Mouse (Mus musculus) c-Kit-positive CD71-positive TER-119-positive erythroid progenitor cells, embryonic 14.5 days (primary cell): ENCODE data around the gene 1700067K01Rik.
"Not testable (repeated sequence)": the region's sequence is repeated elsewhere in the genome, so short reads cannot be mapped to it uniquely, and the experiment has no call there.

ENCODE experiments used
- DNase-seq: peaks from one replicate; pipeline ENCODE4 v3.0.0-alpha.2; 2013; ENCODE audit warnings: low spot score

1700067K01Rik gene

DNA sequence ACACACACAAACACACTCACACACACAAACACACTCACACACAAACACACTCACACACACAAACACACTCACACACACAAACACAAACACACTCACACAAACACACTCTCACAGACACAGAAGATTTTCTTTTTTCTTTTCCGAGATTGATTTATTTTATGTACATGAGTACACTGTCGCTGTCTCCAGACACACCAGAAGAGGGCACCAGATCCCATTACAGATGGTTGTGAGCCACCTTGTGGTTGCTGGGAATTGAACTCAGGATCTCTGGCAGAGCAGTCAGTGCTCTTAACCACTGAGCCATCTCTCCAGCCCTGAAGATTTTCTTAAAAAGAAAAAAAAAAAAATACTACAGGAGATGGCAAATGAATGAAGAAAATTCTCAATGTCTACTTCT, 18.1 kb upstream of the 1700067K01Rik start:
- DNase-seq: not testable (repeated sequence)

- DNase-seq: no peak
Observed at GRCm38 (mm10) chr8:83989243-83989642, 12.1 kb upstream of the 1700067K01Rik start.

DNA sequence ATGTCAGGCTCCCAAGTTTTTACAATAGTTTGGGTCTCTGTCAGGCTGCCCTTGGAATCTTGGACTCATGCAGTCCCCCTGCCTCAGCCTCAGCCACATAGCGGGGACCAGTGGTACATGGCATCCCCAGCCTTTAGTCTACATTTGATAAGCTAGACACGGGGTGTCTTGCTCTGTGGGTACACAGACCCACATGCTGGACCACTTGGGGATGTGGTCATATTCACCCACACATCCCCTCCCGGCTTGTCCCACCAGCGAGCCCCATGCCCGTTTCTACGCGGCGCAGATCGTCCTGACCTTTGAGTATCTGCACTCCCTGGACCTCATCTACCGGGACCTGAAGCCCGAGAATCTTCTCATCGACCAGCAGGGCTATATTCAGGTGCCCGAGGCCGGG, 11.1 kb upstream of the 1700067K01Rik start:
- DNase-seq: no peak

GRCm38 (mm10) chr8:83992488-83992887, 8.8 kb upstream of the 1700067K01Rik start:
- DNase-seq: no peak

DNA sequence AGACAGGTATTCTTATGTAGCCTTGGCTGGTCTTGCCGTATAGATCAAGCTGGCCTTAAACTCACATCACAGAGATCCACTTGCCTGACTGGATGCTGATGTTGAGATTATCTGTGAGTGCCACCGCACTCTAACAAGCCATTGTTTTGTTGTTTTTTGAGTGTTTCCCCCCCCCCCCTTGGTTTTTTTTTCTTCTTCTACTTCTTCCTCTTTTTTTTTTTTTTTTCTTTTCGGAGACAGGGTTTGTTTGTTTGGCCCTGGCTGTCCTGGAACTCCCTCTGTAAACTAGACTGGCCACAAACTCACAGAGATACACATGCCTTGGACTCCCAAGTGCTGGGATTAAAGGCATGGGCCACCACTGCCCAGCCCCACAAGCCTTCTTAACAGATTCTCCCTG, 7.3 kb upstream of the 1700067K01Rik start:
- no peak for DNase-seq

GRCm38 (mm10) chr8:83995973-83996372, 5.3 kb upstream of the 1700067K01Rik start:
- DNase-seq: no peak

DNA sequence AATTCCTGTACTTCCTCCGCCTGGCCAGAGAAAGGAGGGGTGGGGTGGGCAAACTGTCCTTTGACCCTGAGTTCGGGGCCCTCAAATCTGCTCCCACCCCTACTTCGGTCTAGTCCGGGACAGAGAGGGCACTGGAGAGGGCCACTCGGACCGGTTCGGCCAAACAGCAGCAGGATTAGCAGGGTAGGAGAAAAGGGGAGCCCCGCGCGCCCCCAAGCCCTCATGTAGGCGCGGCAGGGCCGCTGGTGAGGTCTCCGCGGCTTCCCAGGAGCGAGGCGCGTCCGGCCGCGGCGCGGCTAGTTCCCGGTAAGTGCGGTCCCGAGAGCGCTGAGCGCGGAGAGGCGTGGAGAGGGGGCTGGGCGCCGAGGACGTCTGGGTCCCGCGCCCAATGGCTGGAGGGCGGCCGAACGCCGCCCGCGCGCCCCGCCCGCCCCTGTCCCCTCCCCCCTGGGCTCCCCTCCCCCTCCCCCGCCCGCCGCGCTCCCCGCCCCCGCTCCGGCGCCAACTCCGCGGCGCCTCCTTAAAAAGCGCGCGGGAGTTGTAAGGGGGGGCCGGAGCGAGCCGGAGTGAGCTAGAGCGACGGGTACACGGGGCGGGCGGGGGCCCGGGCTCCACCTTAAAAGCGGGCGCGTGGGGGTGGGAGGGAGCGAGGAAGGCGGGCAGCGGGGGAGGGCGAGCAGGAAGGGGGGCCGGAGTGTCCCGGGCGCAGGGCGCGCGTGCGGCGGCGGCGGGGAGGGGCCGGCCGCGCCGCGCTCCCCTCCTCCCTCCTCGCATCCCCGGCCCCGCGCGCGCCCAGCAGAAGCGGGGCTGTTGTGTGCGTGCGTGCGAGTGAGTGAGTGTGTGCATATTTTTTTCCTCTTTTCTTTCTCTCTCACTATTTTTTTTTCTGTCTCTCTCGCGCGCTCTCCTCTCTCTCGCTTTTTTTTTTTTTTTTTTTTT, 4.5 kb upstream of the 1700067K01Rik start:
- peak; percentile 81 for DNase-seq

DNA sequence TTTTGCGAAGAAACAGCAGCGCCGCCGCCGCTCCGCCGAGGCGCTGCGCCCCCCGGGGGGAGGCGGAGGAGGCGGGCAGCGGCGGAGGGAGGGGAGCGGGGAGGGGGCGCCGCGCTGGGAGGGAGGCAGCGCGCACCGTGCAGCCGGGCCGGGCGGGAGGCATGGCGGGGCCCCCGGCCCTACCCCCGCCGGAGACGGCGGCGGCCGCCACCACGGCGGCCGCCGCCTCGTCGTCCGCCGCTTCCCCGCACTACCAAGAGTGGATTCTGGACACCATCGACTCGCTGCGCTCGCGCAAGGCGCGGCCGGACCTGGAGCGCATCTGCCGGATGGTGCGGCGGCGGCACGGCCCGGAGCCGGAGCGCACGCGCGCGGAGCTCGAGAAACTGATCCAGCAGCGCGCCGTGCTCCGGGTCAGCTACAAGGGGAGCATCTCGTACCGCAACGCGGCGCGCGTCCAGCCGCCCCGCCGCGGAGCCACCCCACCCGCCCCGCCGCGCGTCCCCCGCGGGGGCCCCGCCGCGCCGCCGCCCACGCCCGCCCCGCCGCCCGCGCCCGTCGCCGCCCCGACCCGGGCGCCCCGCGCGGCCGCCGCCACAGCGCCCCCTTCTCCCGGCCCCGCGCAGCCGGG, 3.7 kb upstream of the 1700067K01Rik start, which contains the start of gene Samd1:
Gene Samd1 (plus strand): TSS at position 162 of the 631 bp plus-strand sequence.
- no peak for DNase-seq

GRCm38 (mm10) chr8:83998231-83999056, 2.9 kb upstream of the 1700067K01Rik start:
- peak; percentile 68 for DNase-seq

DNA sequence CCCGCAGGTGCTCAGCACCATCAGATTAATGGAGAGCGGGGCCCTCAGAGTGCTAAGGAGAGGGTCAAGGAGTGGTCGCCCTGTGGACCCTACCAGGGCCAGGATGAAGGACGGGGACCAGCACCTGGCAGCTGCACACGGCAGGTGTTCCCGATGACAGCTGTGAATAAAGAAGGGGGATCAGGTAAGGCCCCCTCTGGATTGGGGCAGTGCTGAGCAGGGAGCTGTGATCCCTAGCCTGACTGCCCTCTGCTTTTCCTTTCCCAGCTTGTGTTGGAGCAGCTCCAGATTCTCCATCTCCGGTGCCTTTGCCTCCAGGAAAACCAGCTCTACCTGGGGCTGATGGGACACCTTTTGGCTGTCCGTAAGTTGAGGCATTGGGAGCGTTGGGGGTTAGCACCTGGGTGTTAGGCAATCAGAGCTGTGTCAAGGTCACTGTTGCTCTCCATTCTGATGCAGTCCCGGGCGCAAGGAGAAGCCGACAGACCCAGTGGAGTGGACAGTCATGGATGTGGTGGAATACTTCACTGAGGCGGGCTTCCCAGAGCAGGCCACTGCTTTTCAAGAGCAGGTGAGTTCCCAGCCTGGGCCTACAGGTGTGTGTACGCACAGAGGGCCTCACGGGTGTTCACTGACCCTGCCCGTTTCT, 2.1 kb upstream of the 1700067K01Rik start:
- DNase-seq: no peak

DNA sequence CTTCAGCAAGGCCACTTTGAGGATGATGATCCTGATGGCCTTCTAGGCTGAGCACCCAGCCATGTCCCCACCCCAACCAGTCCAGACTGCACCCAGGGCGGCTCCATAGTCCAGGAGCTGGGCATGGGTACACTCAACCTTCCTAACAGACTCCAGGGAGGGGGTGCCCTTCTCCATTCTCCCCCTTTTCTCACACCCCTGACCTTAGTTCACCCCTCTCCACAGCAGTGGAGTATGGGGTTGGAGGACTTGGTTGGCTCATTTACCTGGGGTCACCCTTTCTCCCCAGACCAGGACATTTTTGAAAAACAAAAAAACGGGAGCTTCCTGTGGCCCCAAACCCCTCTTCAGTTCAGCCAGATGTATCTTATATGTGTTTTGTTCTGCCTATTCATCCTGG, 1.5 kb upstream of the 1700067K01Rik start:
- no peak for DNase-seq

DNA sequence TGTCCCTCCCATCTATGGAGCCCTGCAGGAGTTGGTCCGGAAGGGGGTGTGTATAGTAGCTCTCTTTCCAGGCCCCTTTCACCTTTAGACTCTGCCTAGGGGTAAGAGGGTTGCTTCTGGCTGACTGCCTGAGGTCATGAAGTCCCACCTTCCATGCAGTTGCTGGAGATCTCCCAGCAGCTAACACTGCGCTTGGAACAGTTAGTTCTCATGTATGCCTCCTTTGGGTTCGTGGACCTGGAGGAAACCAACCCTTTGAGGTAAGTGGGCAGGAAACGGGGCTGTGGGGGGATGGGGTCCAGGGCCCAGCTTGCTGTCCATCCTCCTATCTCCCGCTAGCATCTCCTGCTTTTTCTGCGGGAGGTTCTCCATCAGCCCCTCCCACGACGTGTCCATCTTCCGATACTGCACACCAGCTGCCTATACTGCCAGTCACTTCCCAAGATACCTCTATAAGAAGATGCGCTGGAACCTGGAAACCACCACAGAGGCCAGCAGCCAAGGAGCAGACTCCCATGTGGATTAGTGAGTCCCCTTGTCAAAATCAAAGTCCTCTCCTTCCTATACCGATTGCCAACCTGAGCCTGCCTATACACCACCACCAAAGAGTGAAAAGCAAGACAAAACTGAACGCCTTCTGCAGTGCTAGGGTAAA, 1.8 kb downstream of the 1700067K01Rik start:
- no peak for DNase-seq

- no peak for DNase-seq
Observed at GRCm38 (mm10) chr8:84003612-84004246, 2.4 kb downstream of the 1700067K01Rik start.

GRCm38 (mm10) chr8:84004533-84005201, 3.4 kb downstream of the 1700067K01Rik start:
- peak; percentile 89 for DNase-seq

DNA sequence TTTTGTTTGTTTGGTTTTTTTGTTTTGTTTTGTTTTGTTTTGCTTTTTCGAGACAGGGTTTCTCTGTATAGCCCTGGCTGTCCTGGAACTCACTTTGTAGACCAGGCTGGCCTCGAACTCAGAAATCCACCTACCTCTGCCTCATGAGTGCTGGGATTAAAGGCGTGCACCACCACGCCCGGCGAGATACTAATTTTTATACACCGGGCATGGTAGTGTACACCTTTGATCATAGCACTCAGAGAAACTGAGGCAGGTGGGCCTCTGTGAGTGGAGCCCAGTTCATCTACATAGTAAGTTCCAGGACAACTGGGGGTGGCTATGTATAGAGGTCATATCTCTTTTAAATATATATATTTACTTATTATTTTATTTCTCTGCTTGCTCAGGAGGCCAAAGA, 4.2 kb downstream of the 1700067K01Rik start:
- DNase-seq: not testable (repeated sequence)

GRCm38 (mm10) chr8:84008362-84008761, 7.1 kb downstream of the 1700067K01Rik start:
- DNase-seq: no peak

GRCm38 (mm10) chr8:84009876-84010275, 8.6 kb downstream of the 1700067K01Rik start:
- DNase-seq: peak; percentile 69

GRCm38 (mm10) chr8:84010625-84011611, 9.6 kb downstream of the 1700067K01Rik start:
- no peak for DNase-seq
